Mouse (Mus musculus): Measurements from ENCODE around the gene Gm10160.

DNA sequence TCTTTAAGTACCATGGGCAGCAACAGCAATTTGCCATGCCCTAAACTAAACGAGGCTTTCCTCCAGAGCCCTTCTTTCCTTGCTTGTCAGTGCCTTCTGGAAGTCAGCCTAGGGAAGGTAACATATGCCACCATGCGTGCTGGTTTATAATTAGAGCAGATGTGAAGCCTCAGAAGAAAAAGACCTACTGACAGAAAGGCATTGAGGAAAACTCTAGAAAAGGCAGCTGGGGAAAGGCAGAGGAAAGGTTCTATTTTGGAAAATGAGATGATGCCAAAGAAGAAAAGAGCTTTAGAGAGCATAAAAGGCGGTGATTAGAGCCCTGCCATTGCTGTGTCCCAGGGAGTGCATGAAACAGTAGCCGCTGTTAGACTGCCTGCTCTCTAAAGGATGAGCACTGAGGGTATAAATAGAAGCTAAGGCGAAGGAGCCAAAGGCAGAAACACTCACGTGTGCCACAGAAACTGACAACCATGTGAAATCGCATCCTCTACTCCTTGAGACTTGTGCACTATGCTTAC is 14.9 kb downstream of the Gm10160 start:
- no peak for TF ChIP-seq POLR2A (IDR thresholded peaks at IDR 0.05; ENCODE audit: extremely low read depth, insufficient read depth, low read length)
- no peak for TF ChIP-seq CTCF (IDR thresholded peaks at IDR 0.05; ENCODE audit: extremely low read depth, insufficient read depth, low read length)
